Mouse (Mus musculus) bone marrow macrophage, adult 2 months (primary cell): ENCODE results near the gene Utf1.

Experiments used
- CTCF ChIP-seq: IDR thresholded peaks from 2 replicates; pipeline ENCODE4 v1.5.1; 2012; ENCODE audit warnings: low read depth, mild to moderate bottlenecking, low read length, moderate library complexity
- POLR2A ChIP-seq: IDR thresholded peaks from 2 replicates; pipeline ENCODE4 v1.6.1; 2012; ENCODE audit warnings: mild to moderate bottlenecking, low read depth, low read length, borderline replicate concordance

DNA sequence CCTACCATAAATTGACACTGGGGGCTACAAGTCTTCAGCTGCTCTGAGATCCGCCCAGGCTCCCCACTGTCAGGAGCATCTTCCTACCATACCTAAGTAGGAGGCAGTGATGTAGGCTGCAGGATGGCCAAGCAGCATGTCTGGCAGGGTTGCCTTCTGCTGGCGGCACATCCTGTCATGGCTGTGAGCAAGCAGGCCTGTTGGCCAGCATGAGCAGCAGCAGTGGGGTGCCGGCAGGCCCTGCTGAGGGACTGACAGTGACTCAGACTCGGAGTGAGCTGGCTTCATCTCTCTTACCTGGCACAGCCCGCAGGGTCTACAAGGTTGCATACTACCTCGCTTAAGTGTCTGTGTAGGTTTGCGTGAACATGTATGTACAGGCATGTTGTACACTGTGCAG is 44.1 kb upstream of the Utf1 start:
- no peak for TF ChIP-seq CTCF
- TF ChIP-seq POLR2A, result no peak
